Mouse (Mus musculus) midbrain, embryonic 10.5 days (tissue): ENCODE measurements around the gene Ly6g5b. TPM values are rescaled to one million over a fixed set of nuclear protein-coding genes. Genes with fewer than 3 reads are reported as not detected.
A peak's percentile ranks its signal among the peaks of the same experiment; 100 is the strongest.

ENCODE experiments used
- DNase-seq: peaks from one replicate; pipeline ENCODE4 v3.0.0-alpha.2; 2017; ENCODE audit warnings: low spot score
- H3K27ac ChIP-seq: fragments of 300-500 bp; sonication (generic); replicated peaks from 2 replicates; pipeline ENCODE4 v1.5.1; 2016; ENCODE audit warnings: mild to moderate bottlenecking
- H3K27me3 ChIP-seq: fragments of 300-500 bp; sonication (generic); 2 replicates; pipeline ENCODE4 v1.6.1; 2016; ENCODE audit warnings: low read depth, mild to moderate bottlenecking; ENCODE audit not compliant: poor library complexity, severe bottlenecking
- H3K36me3 ChIP-seq: fragments of 300-500 bp; sonication (generic); 2 replicates; pipeline ENCODE4 v1.6.1; 2016; ENCODE audit warnings: mild to moderate bottlenecking, moderate library complexity
- H3K4me1 ChIP-seq: fragments of 300-500 bp; sonication (generic); 2 replicates; pipeline ENCODE4 v1.6.1; 2016
- H3K4me3 ChIP-seq: fragments of 300-500 bp; sonication (generic); 2 replicates; pipeline ENCODE4 v1.5.1; 2016; ENCODE audit warnings: mild to moderate bottlenecking, moderate library complexity
- H3K9me3 ChIP-seq: fragments of 300-500 bp; sonication (generic); replicated peaks from 2 replicates; pipeline ENCODE4 v1.6.1; 2016; ENCODE audit warnings: mild to moderate bottlenecking
- WGBS: fragments of 180-500 bp; shearing (Covaris S2); methylation state at CpG from one replicate; pipeline ENCODE4 v1.1.7; 2016; 5-methylcytosine and 5-hydroxymethylcytosine counted together
- polyA plus RNA-seq: library from polyadenylated mRNA; unstranded; fragments of >200 nt; fragmentation: Nextera tagmentation; extraction: Ambion mirVana; gene quantifications from 2 replicates; pipeline ENCODE4 v1.2.1, GENCODE M21; 2016

Gene Ly6g5b
- polyA plus RNA-seq, 1 experiment from 2014 or later: 0.99 TPM

DNA sequence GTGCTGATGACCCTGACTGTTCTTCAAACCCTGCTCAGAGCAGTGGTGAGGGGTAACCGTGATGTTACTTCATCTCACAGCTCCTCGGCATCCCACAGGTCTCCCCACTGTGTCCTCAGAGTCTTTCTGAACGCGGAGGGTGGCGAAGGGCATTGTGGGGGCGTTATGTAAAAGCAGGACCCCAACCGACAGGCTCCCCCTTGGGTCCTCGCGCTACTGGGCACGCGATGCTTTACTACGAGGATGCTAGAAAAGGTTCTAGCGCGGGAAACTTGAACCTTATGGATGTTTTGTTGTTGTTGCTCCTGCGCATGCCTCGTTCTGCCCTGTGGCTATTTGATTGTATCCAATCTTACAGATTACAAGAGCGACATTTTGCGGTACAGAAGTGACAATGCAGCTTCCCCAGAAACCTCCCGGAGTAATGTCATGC is 6.7 kb upstream of the Ly6g5b start, which contains the start of gene Csnk2b:
Gene Csnk2b (minus strand): TSS at position 183 of the 433 bp plus-strand sequence.
- DNase-seq: peak; percentile 68
- WGBS: under 1% methylated on average over 19 of the region's 19 CpGs
- H3K36me3 ChIP-seq: peaks cover 53% of the 10 kb centered on the region
- peak within 1 kb of the TSS; percentile 94 for H3K4me3 ChIP-seq
- H3K27ac ChIP-seq: peak within 1 kb of the TSS; percentile 92
- H3K9me3 ChIP-seq: no peaks in the 10 kb centered on the region
- H3K4me1 ChIP-seq: peaks cover 42% of the 10 kb centered on the region
- H3K27me3 ChIP-seq: no peaks in the 10 kb centered on the region

DNA sequence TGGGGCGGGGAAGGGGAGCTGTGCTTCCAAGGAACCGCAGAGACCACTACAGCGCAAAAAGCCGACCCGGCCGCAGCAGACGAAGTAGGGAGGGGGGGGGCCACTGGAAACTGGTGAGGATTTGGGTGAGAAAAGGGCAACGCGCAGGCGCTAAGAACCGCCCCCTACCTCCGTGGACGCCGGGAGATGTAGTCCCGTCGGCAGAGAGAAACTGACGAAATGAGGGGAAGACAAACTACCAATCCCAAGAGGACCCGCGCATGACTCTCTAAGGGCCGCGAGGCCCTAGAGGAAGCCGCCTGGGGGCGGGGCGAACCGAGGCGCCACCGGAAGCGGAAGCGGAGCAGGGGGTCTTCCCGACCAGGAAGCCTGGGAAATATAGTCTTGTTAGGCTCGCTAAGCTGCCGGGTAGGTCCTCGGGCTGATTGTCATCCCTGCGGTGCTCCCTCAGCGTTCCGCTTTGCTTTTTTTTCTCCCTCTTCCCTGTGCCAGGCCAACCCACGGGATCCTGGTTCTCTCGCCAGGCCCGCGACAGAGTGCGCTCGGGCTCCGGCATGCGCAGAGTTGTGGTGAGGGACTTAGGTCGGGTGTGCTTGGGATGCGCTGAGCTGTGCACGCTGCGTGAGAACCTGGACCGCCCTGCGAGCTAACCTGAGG is 6.0 kb upstream of the Ly6g5b start, which contains the start of gene Gpank1:
Gene Gpank1 (plus strand): TSS at position 313 of the 657 bp plus-strand sequence.
- Histone ChIP-seq H3K9me3 (no peaks in the 10 kb centered on the region), H3K4me1 (peaks cover 36% of the 10 kb centered on the region), H3K4me3 (peak within 1 kb of the TSS; percentile 94), H3K36me3 (peaks cover 57% of the 10 kb centered on the region), H3K27ac (peak within 1 kb of the TSS; percentile 92), H3K27me3 (no peaks in the 10 kb centered on the region)
- WGBS: under 1% methylated on average over 50 of the region's 50 CpGs
- peak; percentile 99 for DNase-seq

DNA sequence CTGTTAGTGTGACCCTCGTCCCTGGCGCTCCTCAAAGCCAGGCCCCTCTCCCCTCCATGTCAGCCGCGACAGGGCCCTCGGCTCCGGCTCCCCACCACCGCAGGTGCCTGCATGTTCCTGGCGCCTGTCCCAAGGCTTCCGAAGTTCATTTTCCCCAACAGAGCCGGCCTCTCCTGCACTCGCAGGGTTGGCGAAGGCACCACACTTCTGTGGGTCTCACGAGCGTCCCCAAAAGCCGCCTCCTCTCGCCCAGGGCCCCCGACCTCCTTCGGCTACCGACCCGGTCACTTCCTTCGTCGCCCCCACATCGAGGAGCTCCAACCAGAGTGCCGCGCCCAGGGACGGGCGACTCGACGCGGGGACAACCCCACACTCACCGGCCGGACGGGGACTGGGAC is 5.5 kb upstream of the Ly6g5b start:
- peak overlapping the region; percentile 92 for H3K27ac ChIP-seq
- H3K27me3 ChIP-seq: no peaks in the 10 kb centered on the region
- peak overlapping the region; percentile 94 for H3K4me3 ChIP-seq
- no peaks in the 10 kb centered on the region for H3K9me3 ChIP-seq
- H3K4me1 ChIP-seq: peaks cover 31% of the 10 kb centered on the region
- no peak for DNase-seq
- under 1% methylated on average over 33 of the region's 33 CpGs for WGBS
- H3K36me3 ChIP-seq: peaks cover 62% of the 10 kb centered on the region

DNA sequence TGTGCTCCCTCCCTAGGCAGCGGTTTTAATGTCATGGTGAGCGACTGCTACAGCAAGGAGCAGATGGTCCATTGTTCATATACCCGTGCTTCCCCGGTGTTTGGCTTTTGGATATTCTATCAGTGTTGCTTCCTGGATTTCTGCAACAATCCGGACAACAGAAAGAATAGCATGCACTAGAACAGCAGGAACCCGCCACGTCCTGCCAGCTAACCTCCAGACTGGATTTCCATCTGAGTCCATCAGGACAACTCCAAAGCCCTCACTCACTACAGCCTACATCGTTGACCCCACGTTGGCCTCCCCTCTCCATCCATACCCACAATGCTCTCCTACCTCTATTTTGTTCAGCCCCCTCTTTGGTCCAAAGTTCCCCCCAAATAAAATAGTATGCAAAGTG is 3.5 kb downstream of the Ly6g5b start:
- no peak overlapping the region for H3K27ac ChIP-seq
- no peaks in the 10 kb centered on the region for H3K27me3 ChIP-seq
- H3K4me1 ChIP-seq: no peaks in the 10 kb centered on the region; the same call in 1 of the 2 replicates
- H3K36me3 ChIP-seq: peaks cover 30% of the 10 kb centered on the region
- WGBS: 78% methylated on average over 9 of the region's 9 CpGs
- no peak for DNase-seq
- H3K9me3 ChIP-seq: no peaks in the 10 kb centered on the region
- H3K4me3 ChIP-seq: no peak overlapping the region

DNA sequence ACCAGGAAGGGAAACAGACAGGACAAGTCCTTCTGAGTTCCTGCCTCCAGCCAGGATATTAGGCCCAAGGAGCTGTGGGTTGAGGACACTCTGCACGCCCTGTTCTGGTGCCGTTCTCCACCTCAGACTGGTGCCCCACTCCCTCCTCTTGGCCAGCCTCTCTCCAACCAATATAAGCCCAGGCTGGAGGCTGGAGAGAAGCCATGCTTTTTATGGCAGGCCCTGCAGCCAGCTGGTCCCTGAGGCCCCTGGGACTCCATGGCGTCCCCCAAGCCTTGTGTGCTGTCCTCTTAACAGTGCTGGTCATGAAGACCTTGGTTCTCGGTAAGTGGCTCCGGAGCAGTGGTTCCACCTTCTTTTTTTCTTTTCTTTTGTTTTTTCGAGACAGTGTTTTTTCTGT is 7.1 kb downstream of the Ly6g5b start, which contains the start of gene Ly6g5c:
Gene Ly6g5c (plus strand): TSS at position 183 of the 400 bp plus-strand sequence.
- no peaks in the 10 kb centered on the region for H3K27me3 ChIP-seq

DNA sequence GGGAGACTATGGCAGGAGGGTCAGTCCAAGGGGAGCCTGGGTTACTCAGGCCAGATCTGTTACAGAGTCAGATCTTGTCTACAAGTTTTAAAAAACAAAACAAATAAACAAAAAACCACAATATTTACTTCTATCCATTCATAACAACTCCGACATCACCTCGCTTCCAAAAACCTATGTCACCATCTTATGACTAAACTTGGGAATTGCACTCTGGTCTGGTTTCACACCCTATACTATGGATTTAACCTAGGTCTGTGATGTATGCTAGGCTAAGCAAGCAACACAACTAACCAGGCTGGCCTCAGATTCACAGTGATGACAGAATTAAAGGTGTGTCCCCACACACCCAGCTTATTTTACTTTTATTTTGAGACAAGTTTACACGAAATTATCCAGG is 8.7 kb downstream of the Ly6g5b start:
- 68% methylated on average over 3 of the region's 3 CpGs for WGBS
- H3K4me1 ChIP-seq: peaks cover 12% of the 10 kb centered on the region
- peak overlapping the region; percentile 84 for H3K27ac ChIP-seq
- no peaks in the 10 kb centered on the region for H3K9me3 ChIP-seq
- peak overlapping the region; percentile 38; the same call in 1 of the 2 replicates for H3K4me3 ChIP-seq
- DNase-seq: no peak
- H3K36me3 ChIP-seq: peaks cover 27% of the 10 kb centered on the region
- no peaks in the 10 kb centered on the region for H3K27me3 ChIP-seq

More for the DNA sequence above, 7.1 kb downstream of the Ly6g5b start, which contains the start of gene Ly6g5c:
- 91% methylated on average over 6 of the region's 6 CpGs for WGBS
- H3K4me3 ChIP-seq: no peak within 1 kb of the TSS
- H3K9me3 ChIP-seq: no peaks in the 10 kb centered on the region
- no peak within 1 kb of the TSS for H3K27ac ChIP-seq
- H3K36me3 ChIP-seq: peaks cover 11% of the 10 kb centered on the region
- H3K4me1 ChIP-seq: peaks cover 12% of the 10 kb centered on the region
- DNase-seq: no peak

DNA sequence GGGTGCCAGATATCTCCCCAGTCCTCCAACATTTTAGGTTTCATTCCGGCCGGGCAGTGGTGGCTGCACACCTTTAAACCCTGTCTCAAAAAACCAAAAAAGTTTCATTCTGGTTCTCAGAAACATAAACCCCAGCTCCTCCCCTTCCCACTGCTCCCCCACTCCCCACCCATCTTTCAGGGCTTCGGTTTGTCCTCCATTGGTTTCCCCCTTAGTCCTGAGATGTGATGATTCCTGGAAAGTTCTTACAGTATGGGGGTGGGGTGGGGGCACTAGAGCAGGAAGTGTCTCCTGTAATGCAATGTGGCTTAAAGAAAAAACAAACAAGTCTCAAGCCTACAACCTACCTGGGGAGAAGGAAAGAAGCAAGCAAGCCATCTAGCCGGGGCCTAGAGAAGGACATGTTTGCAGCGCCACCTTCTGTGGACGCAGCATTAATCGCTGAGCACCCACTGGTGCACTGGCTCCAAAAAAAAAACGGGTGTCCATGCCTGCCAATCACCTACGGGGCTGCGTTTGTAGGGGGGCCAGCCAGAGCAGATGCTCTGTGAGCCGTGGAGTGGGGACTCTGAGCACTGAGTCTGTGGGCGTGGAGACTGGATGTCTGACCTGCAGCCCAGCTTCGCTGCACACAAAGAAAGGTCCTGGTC is 9.4 kb downstream of the Ly6g5b start:
- H3K27ac ChIP-seq: peak overlapping the region; percentile 84
- H3K4me3 ChIP-seq: peak overlapping the region; percentile 38

DNA sequence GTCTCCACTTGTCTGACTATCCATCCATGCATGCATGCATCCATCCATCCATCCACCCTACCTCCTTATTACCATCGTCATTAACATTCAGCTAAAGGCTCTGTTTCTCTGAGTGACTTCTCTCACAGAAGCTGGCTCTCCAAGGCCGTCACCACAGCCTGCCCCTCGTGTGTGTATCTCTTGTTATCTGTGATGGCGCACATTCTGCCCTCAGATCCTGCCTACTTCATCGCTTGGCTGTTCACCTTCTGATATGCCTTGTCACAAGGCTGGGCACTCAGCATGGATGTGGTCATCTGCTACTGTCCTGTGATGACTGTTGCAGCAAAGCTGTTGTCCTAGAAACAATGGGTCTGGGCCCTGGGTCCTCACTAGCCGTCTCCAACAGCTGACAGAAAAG is 10.5 kb downstream of the Ly6g5b start:
- 79% methylated on average over 6 of the region's 6 CpGs for WGBS
- no peaks in the 10 kb centered on the region for H3K9me3 ChIP-seq
- H3K27me3 ChIP-seq: no peaks in the 10 kb centered on the region
- DNase-seq: no peak
- peaks cover 12% of the 10 kb centered on the region for H3K4me1 ChIP-seq
- H3K4me3 ChIP-seq: no peak overlapping the region
- no peak overlapping the region for H3K27ac ChIP-seq
- H3K36me3 ChIP-seq: peaks cover 45% of the 10 kb centered on the region

More for the DNA sequence above, 9.4 kb downstream of the Ly6g5b start:
- H3K27me3 ChIP-seq: no peaks in the 10 kb centered on the region
- peaks cover 12% of the 10 kb centered on the region for H3K4me1 ChIP-seq
- peak; percentile 47 for DNase-seq
- H3K9me3 ChIP-seq: no peaks in the 10 kb centered on the region
- peaks cover 33% of the 10 kb centered on the region for H3K36me3 ChIP-seq
- WGBS: 24% methylated on average over 13 of the region's 13 CpGs

DNA sequence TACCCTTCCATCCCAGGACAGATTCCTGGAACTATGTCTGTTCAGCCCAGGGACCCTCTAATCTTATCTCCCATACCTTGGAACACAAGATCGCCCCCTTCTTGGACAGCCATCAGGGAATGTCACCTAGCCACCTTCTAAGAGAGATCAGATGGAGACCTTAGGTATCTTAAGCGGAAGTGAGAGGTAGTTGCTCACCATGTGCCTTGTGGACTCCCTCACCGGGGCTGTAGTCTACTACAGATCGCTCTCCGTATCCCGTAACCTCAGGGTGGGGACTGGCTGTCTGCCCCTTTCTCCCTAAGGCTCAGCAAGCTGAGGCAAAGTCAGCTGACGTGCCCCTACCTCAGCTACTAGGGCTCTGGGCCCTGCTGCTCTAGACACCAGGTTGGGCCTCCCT is 11.1 kb downstream of the Ly6g5b start:
- no peak overlapping the region for H3K27ac ChIP-seq
- no peaks in the 10 kb centered on the region for H3K27me3 ChIP-seq
- peaks cover 51% of the 10 kb centered on the region for H3K36me3 ChIP-seq
- H3K9me3 ChIP-seq: no peaks in the 10 kb centered on the region
- DNase-seq: no peak
- H3K4me1 ChIP-seq: peaks cover 12% of the 10 kb centered on the region
- WGBS: 93% methylated on average over 7 of the region's 7 CpGs
- H3K4me3 ChIP-seq: no peak overlapping the region

DNA sequence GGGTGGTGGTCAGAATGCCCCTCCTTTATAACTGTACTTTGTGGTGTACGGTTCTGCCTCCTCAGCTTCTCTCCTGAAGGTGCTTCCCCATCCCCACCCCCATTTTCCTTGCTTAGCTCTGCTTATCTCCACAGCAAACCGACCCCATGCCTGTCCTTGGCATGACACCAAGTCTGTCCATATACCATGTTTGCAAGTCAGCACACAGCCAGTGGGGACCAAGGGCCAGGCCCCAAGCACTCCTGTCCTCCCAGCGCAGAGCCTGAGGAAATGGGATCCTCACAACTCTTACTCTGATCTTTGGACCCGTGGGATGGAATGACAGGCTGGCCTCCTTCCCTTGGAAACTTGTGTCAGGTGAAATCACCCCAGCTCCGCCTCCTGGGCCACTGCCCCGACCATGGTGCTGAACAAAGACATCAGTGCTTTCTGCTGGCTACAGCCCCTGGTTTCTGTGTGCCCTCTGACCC is 12.0 kb downstream of the Ly6g5b start:
- 71% methylated on average over 6 of the region's 6 CpGs for whole genome bisulfite sequencing
- DNase-seq: no peak
- Histone ChIP-seq H3K9me3 (no peaks in the 10 kb centered on the region), H3K27me3 (no peaks in the 10 kb centered on the region), H3K4me1 (peaks cover 12% of the 10 kb centered on the region), H3K4me3 (no peak overlapping the region), H3K36me3 (peaks cover 60% of the 10 kb centered on the region), H3K27ac (no peak overlapping the region)

DNA sequence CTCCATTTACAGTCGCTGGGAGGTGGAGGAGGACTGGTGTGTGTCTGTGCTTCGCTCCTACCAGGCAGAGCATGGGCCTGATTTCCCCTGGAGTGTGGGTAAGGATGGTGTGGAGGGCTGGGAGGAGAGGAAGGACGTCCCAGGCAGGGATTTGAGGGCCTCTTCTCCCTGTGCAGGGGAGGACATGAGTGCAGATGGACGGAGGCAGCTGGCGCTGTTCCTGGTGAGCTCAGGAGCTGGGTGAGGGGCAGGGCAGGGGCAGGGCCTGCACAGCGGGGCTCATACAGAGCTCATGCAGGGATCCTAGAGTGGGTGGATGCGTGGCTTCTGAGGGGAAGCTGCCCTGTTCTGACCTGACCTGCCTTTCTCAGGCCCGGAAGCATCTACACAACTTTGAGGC is 12.9 kb downstream of the Ly6g5b start:
- no peak for DNase-seq

DNA sequence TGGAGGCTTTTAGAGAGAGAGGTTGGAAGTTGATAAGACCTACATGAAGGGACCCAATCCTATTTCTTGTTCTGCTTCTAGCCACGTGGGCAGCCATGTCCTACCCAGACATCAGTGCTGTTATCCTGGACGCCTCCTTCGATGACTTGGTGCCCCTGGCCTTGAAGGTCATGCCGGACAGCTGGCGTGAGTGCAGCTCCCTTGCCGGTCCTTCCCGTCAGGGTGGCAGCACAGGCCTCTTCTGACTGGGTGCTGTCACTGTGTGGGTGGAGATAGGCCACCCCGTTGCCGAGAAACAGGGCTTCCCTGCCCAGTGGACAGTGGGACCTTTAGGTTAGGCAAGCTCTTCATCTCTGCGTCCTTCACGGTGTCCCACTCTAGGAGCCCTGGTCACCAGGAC is 14.1 kb downstream of the Ly6g5b start:
- H3K4me1 ChIP-seq: peaks cover 8% of the 10 kb centered on the region
- no peak for DNase-seq
- H3K9me3 ChIP-seq: no peaks in the 10 kb centered on the region
- H3K4me3 ChIP-seq: no peak overlapping the region
- 91% methylated on average over 11 of the region's 11 CpGs for WGBS
- no peak overlapping the region for H3K27ac ChIP-seq
- no peaks in the 10 kb centered on the region for H3K27me3 ChIP-seq
- H3K36me3 ChIP-seq: peaks cover 79% of the 10 kb centered on the region

More for the DNA sequence above, 12.9 kb downstream of the Ly6g5b start:
- Histone ChIP-seq H3K4me3 (no peak overlapping the region), H3K36me3 (peaks cover 68% of the 10 kb centered on the region), H3K27me3 (no peaks in the 10 kb centered on the region), H3K27ac (no peak overlapping the region), H3K9me3 (no peaks in the 10 kb centered on the region), H3K4me1 (peaks cover 12% of the 10 kb centered on the region)
- 80% methylated on average over 8 of the region's 8 CpGs for WGBS
